Mouse (Mus musculus): ENCODE measurements around the gene Uqcrq.

Gene Uqcrq

GRCm38 (mm10) chr11:53411738-53412137 is 18.9 kb downstream of the Uqcrq start:
- peak; percentile 67 for DNase-seq (ENCODE audit: low spot score)

GRCm38 (mm10) chr11:53403638-53404037 is 27.0 kb downstream of the Uqcrq start:
- DNase-seq (ENCODE audit: low spot score) = no peak

- DNase-seq (ENCODE audit: low spot score) = no peak
Measured at GRCm38 (mm10) chr11:53393856-53394255, 36.8 kb downstream of the Uqcrq start.

GRCm38 (mm10) chr11:53383758-53384428 is 46.7 kb downstream of the Uqcrq start:
- DNase-seq (ENCODE audit: low spot score) = no peak

- no peak for DNase-seq (ENCODE audit: low spot score)
Measured at GRCm38 (mm10) chr11:53378918-53379317, 51.7 kb downstream of the Uqcrq start.

Measured in retina, embryonic 14.5 days (tissue).